Mouse (Mus musculus): ENCODE results near the gene Ovol2. TPM values are rescaled to one million over a fixed set of nuclear protein-coding genes. Genes with fewer than 3 reads are reported as not detected.
"Not testable (repeated sequence)": the region's sequence is repeated elsewhere in the genome, so short reads cannot be mapped to it uniquely, and the experiment has no call there.

The Ovol2 gene
- not detected for total RNA-seq (2022)

- DNase-seq, result no peak
Observed at GRCm38 (mm10) chr2:144331401-144332302, at the start of gene Ovol2. Gene Ovol2, minus strand, starts transcription at chr2:144332146.

DNA sequence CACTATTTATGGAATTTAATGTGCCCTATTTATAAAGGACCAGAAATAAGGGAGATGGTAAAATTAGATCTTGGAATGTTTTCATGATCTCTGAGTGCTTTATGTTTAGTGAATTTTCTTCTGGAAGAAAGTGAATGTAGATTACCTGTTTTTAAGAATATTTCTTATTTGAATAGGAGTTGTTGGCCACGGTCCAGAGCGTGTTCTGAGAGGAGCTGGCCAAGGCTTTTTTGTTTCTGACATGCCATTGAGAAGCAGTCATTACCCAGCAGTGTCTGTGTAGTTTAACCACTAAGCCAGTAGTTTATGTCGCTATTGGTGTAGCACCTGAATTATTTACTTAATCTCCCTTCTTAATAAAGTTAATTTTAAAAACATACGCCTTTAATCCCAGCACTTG lies 49.8 kb upstream of the Ovol2 start:
- DNase-seq, result no peak

GRCm38 (mm10) chr2:144381293-144381692 lies 49.3 kb upstream of the Ovol2 start:
- DNase-seq, result no peak

DNA sequence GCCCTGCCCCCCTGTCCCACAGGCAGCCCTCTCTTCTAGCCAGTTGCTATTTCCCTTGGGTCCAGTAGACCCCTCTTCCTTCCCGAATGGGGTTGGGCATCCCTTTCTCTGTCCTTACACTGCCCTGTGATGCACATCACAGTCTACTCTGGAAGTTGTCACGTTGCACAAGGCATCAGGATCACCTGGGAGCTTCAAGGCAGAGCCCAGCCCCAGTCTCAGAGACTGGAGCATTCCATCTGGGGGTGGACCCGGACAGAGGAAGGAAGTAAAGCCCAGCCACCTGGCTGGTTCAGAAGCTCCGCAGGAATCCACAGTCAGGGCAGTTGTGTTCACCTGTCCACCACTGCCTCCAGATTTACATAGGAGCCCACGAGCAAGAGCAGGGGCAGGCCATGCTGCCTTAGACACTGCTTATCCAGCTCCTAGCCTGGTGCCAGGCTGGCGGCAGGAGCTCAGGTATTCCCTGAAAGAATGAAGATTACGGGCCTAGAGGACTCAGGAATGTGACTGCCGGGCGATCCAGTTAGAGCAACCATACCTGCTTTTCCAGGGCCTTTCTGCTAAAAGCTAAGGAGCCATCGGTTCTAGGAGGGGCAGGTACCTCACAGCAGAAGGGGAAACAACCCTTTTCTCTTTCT lies 43.2 kb upstream of the Ovol2 start:
- no peak for DNase-seq

GRCm38 (mm10) chr2:144373063-144373462 lies 41.1 kb upstream of the Ovol2 start:
- no peak for DNase-seq

GRCm38 (mm10) chr2:144371566-144371965 lies 39.6 kb upstream of the Ovol2 start:
- no peak for DNase-seq

- no peak for DNase-seq
Observed at GRCm38 (mm10) chr2:144369511-144369910, 37.6 kb upstream of the Ovol2 start.

DNA sequence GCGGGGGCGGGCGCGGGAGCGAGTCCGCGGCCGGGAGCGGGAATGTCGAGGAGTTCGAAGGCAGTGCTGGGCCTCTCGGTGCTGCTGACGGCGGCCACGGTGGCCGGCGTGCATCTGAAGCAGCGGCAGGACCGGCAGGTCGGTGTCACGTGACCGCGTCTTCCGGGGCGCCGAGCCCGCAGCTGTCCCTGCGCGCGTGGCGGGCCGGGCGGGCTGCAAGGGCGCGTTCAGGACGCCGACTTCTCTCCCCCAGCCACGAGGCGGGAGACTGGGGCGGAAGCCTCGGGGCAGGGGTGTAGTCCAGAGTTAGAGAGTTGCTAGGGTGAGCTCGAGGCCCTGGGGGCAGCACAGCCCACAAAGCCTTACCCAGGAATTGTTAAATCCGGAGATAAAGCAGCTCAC lies 37.1 kb upstream of the Ovol2 start:
- no peak for DNase-seq

- DNase-seq, result peak; percentile 94
Observed at GRCm38 (mm10) chr2:144368400-144369019, 36.6 kb upstream of the Ovol2 start, which contains the start of the genes Kat14 and Pet117. Gene Kat14, plus strand, starts transcription at chr2:144368983. Gene Pet117, plus strand, starts transcription at chr2:144368996.

- DNase-seq, result no peak
Observed at GRCm38 (mm10) chr2:144352843-144353242, 20.9 kb upstream of the Ovol2 start.

- DNase-seq, result no peak
Observed at GRCm38 (mm10) chr2:144348525-144348924, 16.6 kb upstream of the Ovol2 start.

DNA sequence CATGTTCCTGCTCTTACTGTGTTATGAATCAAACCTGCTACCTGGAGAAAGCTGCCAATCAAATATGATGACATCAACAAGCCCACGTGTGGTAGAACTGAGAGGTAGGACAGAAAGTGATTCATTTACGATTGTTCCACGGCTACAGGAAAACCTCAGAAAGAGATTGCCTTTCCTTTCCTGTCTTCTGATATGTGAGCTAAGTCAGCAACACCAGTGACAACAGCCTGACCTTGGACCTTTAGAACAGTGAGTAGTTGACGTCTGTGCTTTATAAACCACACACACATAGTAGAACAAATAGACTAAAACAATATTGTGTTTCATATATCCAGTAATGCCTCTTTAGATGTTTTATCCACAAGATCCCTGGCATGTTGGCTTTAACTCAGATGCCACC lies 11.2 kb upstream of the Ovol2 start:
- no peak for DNase-seq

- DNase-seq, result not testable (repeated sequence)
Observed at GRCm38 (mm10) chr2:144338149-144338548, 6.2 kb upstream of the Ovol2 start.

GRCm38 (mm10) chr2:144337701-144338100 lies 5.8 kb upstream of the Ovol2 start:
- DNase-seq, result no peak

DNA sequence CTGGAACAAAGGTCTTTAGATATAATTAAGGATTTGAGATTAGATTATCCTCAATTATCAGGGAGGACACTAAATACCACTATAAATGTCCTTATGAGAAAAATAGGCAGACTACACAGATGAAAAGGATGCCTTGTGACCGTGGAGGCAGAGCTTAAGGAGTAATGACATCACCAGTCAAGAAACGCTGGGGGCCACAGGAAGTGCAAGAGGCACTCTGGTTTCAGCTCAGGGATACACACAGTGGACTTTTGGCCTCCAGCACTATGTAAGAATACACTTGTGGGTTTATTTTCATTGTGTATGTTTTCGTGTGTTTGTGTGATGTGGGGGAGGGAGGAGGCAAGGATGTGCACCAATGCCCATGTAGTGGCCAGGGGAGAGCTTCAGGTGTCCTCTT lies 5.3 kb upstream of the Ovol2 start:
- no peak for DNase-seq

GRCm38 (mm10) chr2:144333138-144333842 lies 1.3 kb upstream of the Ovol2 start:
- no peak for DNase-seq

- DNase-seq, result no peak
Observed at GRCm38 (mm10) chr2:144332486-144332885, 540 bp upstream of the Ovol2 start.

DNA sequence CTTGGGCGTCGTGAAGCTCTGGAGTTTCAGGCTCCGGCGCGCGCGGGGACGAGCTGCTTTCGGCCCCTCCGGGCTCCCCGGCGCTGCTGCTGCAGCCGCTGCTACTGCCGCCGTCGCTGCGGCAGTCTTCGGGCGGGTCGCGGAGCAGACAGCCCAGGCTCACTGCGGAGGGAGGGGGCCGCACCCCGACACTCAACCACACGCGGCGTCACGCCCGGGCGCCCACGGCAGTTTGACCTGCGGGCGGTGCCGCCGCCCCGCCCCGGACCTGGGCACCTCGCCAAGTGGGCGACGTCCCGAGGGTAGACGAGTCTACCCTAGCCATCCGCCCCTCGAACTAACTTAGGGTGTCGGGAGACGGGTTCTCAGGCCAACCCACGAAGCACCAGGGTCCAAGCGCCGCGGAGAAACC lies 980 bp downstream of the Ovol2 start:
- DNase-seq, result no peak

DNA sequence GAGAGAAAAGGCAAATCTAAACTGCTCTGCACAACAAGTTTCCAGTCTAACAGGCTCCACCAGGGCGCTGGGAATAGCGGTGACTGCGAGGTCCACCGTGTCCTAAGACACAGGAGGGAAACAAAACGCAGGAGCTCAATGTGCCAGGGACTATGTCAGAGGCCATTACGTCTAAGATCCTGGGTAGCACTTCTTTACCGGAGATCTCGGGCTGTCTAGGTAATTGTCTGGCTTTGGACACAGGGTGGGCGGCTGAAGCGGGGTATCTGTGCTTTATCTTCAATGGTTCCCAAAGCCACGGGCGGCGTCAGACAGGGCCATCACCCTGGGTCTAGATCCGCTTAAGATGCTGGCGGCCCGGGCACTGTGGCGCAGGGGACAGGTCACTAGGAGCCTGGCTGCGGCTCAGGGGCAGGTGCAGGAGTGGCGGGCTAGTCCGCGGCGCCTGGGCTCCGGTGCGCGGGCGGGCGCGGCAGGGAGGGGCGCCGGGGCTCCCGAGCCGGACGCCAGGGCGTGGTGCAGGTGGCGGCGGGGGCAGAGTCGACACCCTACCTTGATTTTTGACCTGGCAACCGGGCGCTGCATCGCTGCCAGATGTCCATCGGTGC lies 1.5 kb downstream of the Ovol2 start:
- DNase-seq, result no peak

- no peak for DNase-seq
Observed at GRCm38 (mm10) chr2:144329937-144330336, 2.0 kb downstream of the Ovol2 start.

- DNase-seq, result no peak
Observed at GRCm38 (mm10) chr2:144329451-144329850, 2.5 kb downstream of the Ovol2 start.

GRCm38 (mm10) chr2:144324218-144324617 lies 7.7 kb downstream of the Ovol2 start:
- no peak for DNase-seq

All from adrenal gland, adult 8-10 months (tissue).